Mouse (Mus musculus) right cerebral cortex, postnatal 14 days (tissue): ENCODE measurements at regions not wholly inside any gene's neighbourhood (a gene's known extent, or its start where the extent isn't known, plus 50 kb on each side); places are given as distances from the start of the nearest gene placed in this dataset.

Experiments used
- DNase-seq: peaks from one replicate; pipeline ENCODE4 v3.0.0; 2022

DNA sequence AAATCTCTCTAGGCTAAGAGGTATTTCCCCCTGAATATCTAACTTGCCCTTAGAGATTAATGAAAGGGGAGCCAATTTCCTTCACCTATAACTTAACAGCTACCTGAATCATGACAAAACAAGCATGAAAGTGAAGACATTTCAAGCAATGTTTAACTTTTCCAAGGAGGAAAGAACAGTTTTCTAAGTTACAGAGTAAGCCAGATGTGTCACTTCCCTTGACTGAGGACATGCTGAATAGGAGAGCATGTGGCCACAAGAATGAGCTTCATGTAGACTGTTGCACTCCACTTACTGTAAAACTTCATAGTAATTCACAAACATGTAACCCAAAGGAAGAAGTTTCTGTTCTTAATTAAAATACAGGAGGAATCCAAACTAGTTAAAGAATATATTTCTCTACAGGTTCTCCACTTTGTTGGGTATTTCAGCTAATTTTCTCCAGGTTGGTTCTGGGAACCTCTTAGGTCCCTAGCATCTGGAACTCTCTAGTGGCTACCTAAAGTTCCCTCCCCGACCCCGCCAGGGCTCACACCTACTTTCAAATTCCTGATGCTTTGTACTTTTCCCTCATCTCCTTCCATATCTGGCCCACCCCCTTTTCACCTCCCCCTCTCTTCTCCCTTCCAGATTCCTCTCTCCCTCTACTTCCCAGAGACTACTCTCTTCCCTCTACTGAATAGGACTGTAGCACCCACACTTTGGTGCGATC, 142.0 kb upstream of the Tyrp1 start:
- DNase-seq = no peak

DNA sequence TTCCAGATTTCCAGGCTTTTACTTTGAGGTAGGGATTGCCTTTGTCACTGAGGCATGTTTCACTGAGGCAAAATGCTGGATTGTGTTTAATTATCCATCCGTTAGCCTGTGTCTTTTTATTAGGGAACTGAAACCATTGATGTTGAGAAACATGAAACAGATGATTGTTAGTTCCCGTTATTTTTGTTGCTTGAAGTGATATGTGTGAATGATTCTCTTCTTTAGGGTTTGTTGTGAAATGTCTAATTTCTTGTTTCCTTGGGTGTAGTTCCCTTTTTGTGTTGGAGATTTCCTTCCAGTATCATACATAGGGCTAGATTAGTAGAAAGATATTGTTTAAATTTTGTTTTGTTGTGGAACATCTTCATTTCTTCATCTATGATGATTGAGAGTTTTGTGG, 121.2 kb upstream of the Tyrp1 start:
- no peak for DNase-seq

DNA sequence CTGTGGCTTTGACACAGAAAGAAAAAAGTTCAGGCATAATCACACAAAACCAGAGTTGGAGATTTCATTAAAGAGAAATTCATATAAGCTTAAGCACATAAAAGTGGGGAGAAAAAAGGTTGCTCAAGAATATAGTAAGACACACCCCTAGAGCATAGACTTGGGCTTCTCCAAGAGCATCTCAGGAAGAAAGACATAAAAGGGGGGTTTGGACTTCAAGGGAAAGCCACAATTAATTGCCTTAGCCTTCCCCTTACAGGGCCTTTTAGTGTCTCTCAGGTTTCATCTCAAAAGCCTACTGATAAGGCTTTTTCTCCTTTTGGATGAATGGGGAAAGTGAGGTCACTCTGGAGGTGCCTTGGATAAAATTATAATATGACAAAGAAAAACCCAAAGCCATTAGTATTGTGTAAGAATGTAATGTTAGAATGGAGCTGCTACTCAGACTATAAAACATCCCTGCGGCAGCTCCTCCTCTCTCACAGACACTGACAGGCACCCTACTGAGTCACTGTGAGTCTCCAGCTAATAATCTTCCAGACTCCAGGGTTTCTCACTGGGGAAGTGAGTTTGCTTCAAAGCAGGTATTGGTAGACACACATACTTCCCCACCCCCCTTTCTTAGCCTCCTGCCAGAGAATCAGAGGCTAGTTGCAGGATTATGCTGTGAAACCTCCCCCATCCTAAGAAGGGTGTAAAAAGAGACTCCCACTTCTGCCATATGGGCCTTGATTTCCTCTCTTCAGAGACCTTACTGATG, 88.8 kb upstream of the Tyrp1 start:
- no peak for DNase-seq

DNA sequence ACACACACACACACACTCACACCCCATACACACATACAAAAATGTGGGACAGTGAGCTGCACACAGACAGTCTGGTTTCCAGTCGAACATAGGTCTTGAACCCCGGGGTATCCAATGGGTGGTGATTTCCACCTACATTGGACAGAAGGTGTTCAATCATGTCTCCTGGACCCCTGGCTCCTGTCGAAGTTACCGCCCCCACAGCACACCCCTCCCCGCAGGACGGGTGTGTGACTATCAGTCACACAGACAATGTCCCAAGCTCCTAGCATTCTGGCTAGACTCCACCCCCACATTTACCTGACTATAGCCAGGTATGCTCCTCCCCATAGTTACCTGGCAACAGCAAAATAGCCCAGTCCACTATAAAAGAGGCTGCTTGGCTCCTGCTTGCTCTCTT, 81.7 kb upstream of the Tyrp1 start:
- DNase-seq = no peak

DNA sequence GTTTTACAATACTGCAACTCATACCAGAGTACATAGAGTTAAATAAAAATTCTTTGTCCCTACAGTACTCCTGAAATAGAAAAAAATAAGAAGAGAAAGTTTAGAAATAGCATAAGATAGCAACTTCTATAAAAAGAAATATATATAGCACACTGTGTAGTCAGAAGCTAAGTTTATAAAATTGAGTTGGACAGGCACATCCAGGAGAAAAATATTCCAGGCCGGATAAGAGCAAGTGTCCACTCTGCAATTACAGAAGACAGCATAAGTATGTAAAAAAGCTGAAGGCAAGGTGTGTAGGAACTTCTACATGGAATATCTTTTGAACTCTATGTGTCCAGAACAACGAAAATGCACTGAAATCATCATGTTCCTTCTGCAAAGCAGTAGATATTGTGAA, 77.8 kb upstream of the Tyrp1 start:
- no peak for DNase-seq

DNA sequence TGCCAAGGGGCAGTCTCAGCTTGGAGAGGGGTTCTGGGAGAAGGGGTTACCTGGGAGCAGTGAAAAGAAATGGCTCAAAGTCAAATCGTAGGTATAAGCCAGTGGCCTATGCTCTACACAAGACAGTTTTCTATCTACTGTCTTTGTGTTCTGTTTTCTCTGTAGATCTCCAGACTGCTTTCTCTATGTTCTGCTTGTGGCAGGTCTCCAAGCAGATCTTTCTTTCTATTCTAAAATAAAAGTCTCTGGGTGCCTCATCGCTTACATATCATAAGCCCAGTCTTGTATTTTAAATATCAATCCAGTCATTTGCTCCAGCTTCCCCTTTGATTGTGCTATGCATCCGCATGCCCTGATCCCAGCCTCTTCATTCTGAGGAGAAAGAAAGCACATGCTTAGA, 69.9 kb upstream of the Tyrp1 start:
- DNase-seq = no peak

DNA sequence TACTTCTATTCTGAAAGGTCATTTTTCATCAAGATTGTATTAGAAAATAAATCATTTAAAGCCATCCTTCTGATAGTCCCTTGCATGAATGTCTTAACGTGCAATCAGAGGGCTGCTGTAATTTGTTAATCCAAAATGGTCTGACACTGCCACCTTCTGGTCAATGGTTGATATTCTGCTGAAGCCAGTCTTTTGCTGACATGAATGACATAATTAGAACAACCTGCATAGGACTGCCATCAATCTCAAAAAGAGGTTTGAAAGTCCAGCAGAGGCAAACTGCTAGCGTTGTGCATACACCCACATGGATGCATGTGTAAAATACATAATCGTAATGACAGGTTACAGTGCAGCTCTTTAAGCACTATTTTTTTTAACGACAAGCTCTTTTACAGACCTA, 68.1 kb upstream of the Tyrp1 start:
- peak; percentile 54 for DNase-seq

DNA sequence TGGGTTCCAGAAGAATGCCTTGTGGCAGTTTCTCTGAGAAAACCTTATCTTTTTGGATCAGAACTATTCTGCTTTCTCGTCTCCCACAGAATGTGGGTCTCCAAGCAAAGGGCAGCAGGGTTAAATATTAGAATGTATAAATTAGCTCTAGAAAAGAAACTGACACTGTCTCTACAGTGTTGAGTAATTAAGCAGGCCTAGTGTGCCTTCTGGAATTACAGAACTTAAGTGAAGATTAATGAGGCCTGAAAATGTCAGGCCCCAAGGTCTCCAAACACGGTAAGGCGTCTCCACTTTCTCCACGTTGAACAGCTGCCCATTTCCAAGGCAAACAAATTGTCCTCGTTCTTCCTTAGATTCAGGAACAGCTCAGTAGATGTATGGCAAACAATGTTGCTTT, 66.5 kb upstream of the Tyrp1 start:
- no peak for DNase-seq
